10 mouse cellular contexts compared by ENCODE assay signal in the genomic region with DNA sequence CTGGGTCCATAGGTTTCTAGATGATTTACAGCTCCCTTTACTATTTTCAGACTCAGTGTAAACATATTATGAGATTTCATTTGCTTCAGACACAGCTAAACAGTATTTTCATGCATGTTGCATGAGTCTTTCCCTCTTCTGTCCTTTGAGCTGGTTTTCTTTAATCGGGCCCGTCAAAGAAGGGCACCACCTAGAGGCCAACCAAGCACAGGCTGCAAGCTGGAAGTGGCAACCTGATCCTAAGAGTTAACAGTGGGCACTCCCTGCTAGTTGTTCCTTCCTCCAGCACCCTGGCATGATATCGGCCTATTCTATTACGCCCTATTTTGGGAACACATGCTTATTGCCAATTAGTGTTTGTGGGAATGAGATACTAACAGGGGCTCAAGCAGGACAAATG. TPM values are rescaled to one million over a fixed set of nuclear protein-coding genes. Genes with fewer than 3 reads are reported as not detected.
DNase-seq lines count a peak whose midpoint lies in the region; ATAC-seq and TF ChIP-seq lines count a peak whose summit lies in the region.
"Had no signal": no experiment of that assay in that cellular context is flagged by ENCODE, and none has a peak within 500 bp of the region (broad histone marks: within the 10 kb centered on the region; RNA-seq: fewer than 3 reads in every experiment).

No protein-coding gene starts in this region.

- peak; percentile 83 for TF ChIP-seq CTCF in kidney, postnatal 0 days (IDR thresholded peaks at IDR 0.05; ENCODE audit: low read depth)
- TF ChIP-seq CTCF in lung, adult 2 months (IDR thresholded peaks at IDR 0.05; ENCODE audit: insufficient read depth, low read length), result peak; percentile 82

- no peak overlapping the region for H3K4me3 ChIP-seq in kidney, postnatal 0 days (replicated peaks; ENCODE audit: low read depth, low read length)
- H3K4me3 ChIP-seq in lung, adult 2 months (replicated peaks; ENCODE audit: extremely low read depth, low read depth, low read length), result no peak overlapping the region

- no peaks in the 10 kb centered on the region for H3K27me3 ChIP-seq in kidney, postnatal 0 days (ENCODE audit: insufficient read depth, low read length)

- no peak overlapping the region for H3K4me2 ChIP-seq in kidney, postnatal 0 days (ENCODE audit: low read length)

- TF ChIP-seq POLR2A in lung, adult 2 months (IDR thresholded peaks at IDR 0.05; ENCODE audit: borderline replicate concordance, extremely low read depth, low read depth, low read length), result no peak

- H3K27ac ChIP-seq in kidney, postnatal 0 days, result no peak overlapping the region

- no peaks in the 10 kb centered on the region for H3K4me1 ChIP-seq in kidney, postnatal 0 days (replicated peaks; ENCODE audit: insufficient read depth, low read length)
- peaks cover 12% of the 10 kb centered on the region for H3K4me1 ChIP-seq in lung, adult 2 months (ENCODE audit: control insufficient read depth, insufficient read depth, low read length)

- DNase-seq in cerebellum, adult 9-11 months, result no peak
- peak; percentile 66 for DNase-seq in CD4-positive, CD25-positive, alpha-beta regulatory T cell, adult 2 months (ENCODE audit: low read depth, low spot score)
- peak; percentile 49 for DNase-seq in brain, adult 2 months (ENCODE audit: low read depth, low spot score)
- DNase-seq in gastrocnemius, postnatal 10 days, result peak; percentile 44
- DNase-seq in kidney, postnatal 0 days (ENCODE audit: low spot score), result peak; percentile 81
- DNase-seq in lung, adult 2 months, result peak; percentile 36
- DNase-seq in right cerebral cortex, postnatal 10 days (ENCODE audit: low spot score in 2 of 2), result peak; percentile 33 to 50

- H3K36me3 ChIP-seq in kidney, postnatal 0 days (ENCODE audit: insufficient read depth, low read length), result no peaks in the 10 kb centered on the region

- no peaks in the 10 kb centered on the region for H3K9me3 ChIP-seq in kidney, postnatal 0 days (replicated peaks; ENCODE audit: low read length)

- H3K9ac ChIP-seq in kidney, postnatal 0 days (ENCODE audit: low read depth, low read length), result no peak overlapping the region

- ATAC-seq in cerebellum, adult (ENCODE audit: insufficient number of reproducible peaks, low FRiP score, low TSS enrichment), result 0 out of 2 replicates have a peak, but pooled peaks have one; percentile 20
- no peak; the same call in 1 of the 2 replicates for ATAC-seq in kidney, postnatal 0 days (replicated peaks; ENCODE audit: low FRiP score, low read depth)

- WGBS in kidney, postnatal 0 days, result 45% methylated on average over 4 of the region's 4 CpGs
- WGBS in lung, adult 2 months, result 12% methylated on average over 4 of the region's 4 CpGs

RNA-seq across cellular contexts. Expression of a gene that starts 8.2 kb away (rescaled TPM):
- not detected for total RNA-seq in gastrocnemius, postnatal 10 days (2021)
- not detected in 2 replicates for polyA plus RNA-seq in kidney, postnatal 0 days (2015; fragmentation: Nextera tagmentation; extraction: Ambion mirVana)
- polyA plus RNA-seq in lung, adult 2 months (2012; rRNA removed), result not detected in 2 replicates
- polyA plus RNA-seq: intestine, embryonic 14.5 days; stomach, embryonic 14.5 days had no signal

RNA-seq across cellular contexts. Expression of a gene that starts 43.6 kb away (rescaled TPM):
- not detected for total RNA-seq in gastrocnemius, postnatal 10 days (2021)
- polyA plus RNA-seq in kidney, postnatal 0 days (2015; fragmentation: Nextera tagmentation; extraction: Ambion mirVana), result not detected in 2 replicates
- polyA plus RNA-seq in lung, adult 2 months (2012; rRNA removed), result not detected in 2 replicates
- polyA plus RNA-seq: intestine, embryonic 14.5 days; stomach, embryonic 14.5 days had no signal

RNA-seq across cellular contexts. Expression of a gene that starts 57.2 kb away (rescaled TPM):
- total RNA-seq in gastrocnemius, postnatal 10 days (2021), result not detected
- polyA plus RNA-seq in kidney, postnatal 0 days (2015; fragmentation: Nextera tagmentation; extraction: Ambion mirVana), result not detected in 2 replicates
- not detected in 2 replicates for polyA plus RNA-seq in lung, adult 2 months (2012; rRNA removed)
- polyA plus RNA-seq: intestine, embryonic 14.5 days; stomach, embryonic 14.5 days had no signal
